Comparison of ENCODE assay signal across 7 mouse cellular contexts in the genomic region with DNA sequence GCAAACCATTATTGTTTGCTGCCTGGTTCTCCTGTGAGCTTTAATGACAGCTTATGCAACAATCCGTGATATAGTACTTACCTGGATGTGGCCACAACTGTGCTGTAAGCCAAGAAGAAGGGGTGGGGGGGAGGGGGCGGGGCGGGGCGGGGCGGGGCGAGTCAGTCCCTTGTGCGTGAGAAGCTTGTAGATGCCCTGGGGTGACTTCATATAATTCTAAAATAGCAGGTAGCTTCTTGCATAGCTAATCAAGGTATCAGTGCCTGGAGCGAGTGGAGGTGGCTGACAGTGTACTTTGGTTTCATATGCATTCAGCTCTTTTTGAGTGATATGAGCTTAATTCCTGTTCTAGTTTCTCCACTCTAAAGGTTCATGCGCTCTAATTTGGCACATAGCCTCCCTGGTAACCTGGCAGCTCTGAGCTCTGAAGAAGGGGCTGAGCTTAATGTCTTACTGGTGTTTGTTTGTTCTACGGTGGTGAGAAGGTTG.
DNase-seq lines count a peak whose midpoint lies in the region; TF ChIP-seq lines count a peak whose summit lies in the region.

No protein-coding gene starts in this region.

- TF ChIP-seq EP300 in CH12.LX (IDR thresholded peaks at IDR 0.05; ENCODE audit: low read length) = no peak

- TF ChIP-seq CTCF in kidney, adult 2 months (conservative IDR thresholded peaks at IDR 0.05; ENCODE audit: insufficient read depth, insufficient read length, low read depth, low read length) = no peak
- no peak for TF ChIP-seq CTCF in CH12.LX (conservative IDR thresholded peaks at IDR 0.05 in 1 of 2, IDR thresholded peaks at IDR 0.05 in 1 of 2; ENCODE audit: low read depth in 2 of 2, low read length in 2 of 2)
- no peak for TF ChIP-seq CTCF in cortical plate, adult 2 months (IDR thresholded peaks at IDR 0.05; ENCODE audit: extremely low read depth, insufficient read depth, low read length)

- no peaks in the 10 kb centered on the region for H3K36me3 ChIP-seq in kidney, adult 2 months (ENCODE audit: control insufficient read depth, insufficient read depth, low read length)
- H3K36me3 ChIP-seq in CH12.LX (replicated peaks in 1 of 2; ENCODE audit: control insufficient read depth in 1 of 2, insufficient read depth in 1 of 2, low read length in 1 of 2) = no peaks in the 10 kb centered on the region

- H3K4me2 ChIP-seq in CH12.LX (ENCODE audit: insufficient read depth, low read depth, poor library complexity, severe bottlenecking) = peak overlapping the region; percentile 64

- no peak for TF ChIP-seq POLR2A in kidney, adult 2 months (IDR thresholded peaks at IDR 0.05; ENCODE audit: low read depth, low read length)
- TF ChIP-seq POLR2A in CH12.LX (IDR thresholded peaks at IDR 0.05; ENCODE audit: low read depth, low read length) = no peak
- no peak for TF ChIP-seq POLR2A in cortical plate, adult 2 months (IDR thresholded peaks at IDR 0.05; ENCODE audit: extremely low read depth, insufficient read depth, low read length)

- H3K27ac ChIP-seq in kidney, adult 2 months (ENCODE audit: insufficient read depth, low read depth, low read length) = no peak overlapping the region; the same call in 1 of the 2 replicates
- H3K27ac ChIP-seq in CH12.LX (ENCODE audit: insufficient read depth, low read depth) = no peak overlapping the region
- H3K27ac ChIP-seq in cortical plate, adult 2 months (ENCODE audit: insufficient read depth, low read length) = no peak overlapping the region

- dilution Hi-C loops in CH12.LX (cut with MboI; ENCODE audit: extremely low pct_ligation_motif_present, extremely low pct_unique_long_range_greater_than_20kb, low sequenced_read_pairs) = no loop called here

- H3K4me1 ChIP-seq in kidney, adult 2 months (ENCODE audit: control insufficient read depth, insufficient read depth, low read length) = peaks cover 3% of the 10 kb centered on the region; the same call in 1 of the 2 replicates
- H3K4me1 ChIP-seq in CH12.LX (ENCODE audit: control insufficient read depth in 1 of 2, insufficient read depth in 2 of 2) = peaks cover 4 to 15% of the 10 kb centered on the region in 2 experiments
- H3K4me1 ChIP-seq in cortical plate, adult 2 months (ENCODE audit: control insufficient read depth, insufficient read depth, low read length) = peaks cover 1% of the 10 kb centered on the region; the same call in 1 of the 2 replicates

- TF ChIP-seq RAD21 in CH12.LX (IDR thresholded peaks at IDR 0.05; ENCODE audit: low read depth, low read length) = no peak

- WGBS in kidney, adult 2 months = 8% methylated on average over 10 of the region's 10 CpGs

- H3K9ac ChIP-seq in CH12.LX (ENCODE audit: insufficient read depth, low read depth) = no peak overlapping the region

- DNase-seq in kidney, adult 2 months = peak; percentile 11
- DNase-seq in kidney, adult 11 months = no peak
- DNase-seq in CH12.LX (ENCODE audit: extremely low read depth) = peak; percentile 19
- peak; percentile 41 to 70 for DNase-seq in lung, adult 18-20 months
- DNase-seq in thymus, postnatal 4 days = no peak
- no peak for DNase-seq in spleen, adult 18-20 months

- H3K4me3 ChIP-seq in kidney, adult 2 months (ENCODE audit: insufficient read depth, low read depth, low read length) = no peak overlapping the region
- H3K4me3 ChIP-seq in CH12.LX (replicated peaks in 1 of 3; ENCODE audit: low read depth in 2 of 3, low read length in 2 of 3, poor library complexity in 1 of 3) = no peak overlapping the region
- peak overlapping the region; percentile 37; the same call in 1 of the 2 replicates for H3K4me3 ChIP-seq in cortical plate, adult 2 months (ENCODE audit: insufficient read depth, low read length)

- H3K27me3 ChIP-seq in kidney, adult 2 months (replicated peaks; ENCODE audit: control insufficient read depth, insufficient read depth, low read length) = no peaks in the 10 kb centered on the region
- H3K27me3 ChIP-seq in CH12.LX (replicated peaks) = no peaks in the 10 kb centered on the region

- H3K79me2 ChIP-seq in CH12.LX (replicated peaks; ENCODE audit: control insufficient read depth, extremely low read depth, insufficient read depth, poor library complexity, severe bottlenecking) = no peaks in the 10 kb centered on the region

- no peaks in the 10 kb centered on the region for H3K9me3 ChIP-seq in CH12.LX (replicated peaks; ENCODE audit: low read length)

- in situ Hi-C loops in CH12.LX (cut with MboI; ENCODE audit: low pct_ligation_motif_present, low pct_unique_long_range_greater_than_20kb, low sequenced_read_pairs) = no loop called here

TF ChIP-seq in CH12.LX, 34 proteins besides CTCF, POLR2A, EP300 and RAD21:
- TF ChIP-seq MAZ (IDR thresholded peaks at IDR 0.05; ENCODE audit: low read depth, low read length) (no peak), POLR2AphosphoS2 (IDR thresholded peaks at IDR 0.05; ENCODE audit: low read depth, low read length) (no peak), USF2 (conservative IDR thresholded peaks at IDR 0.05; ENCODE audit: low read depth, low read length) (no peak), MYC (IDR thresholded peaks at IDR 0.05; ENCODE audit: low read depth, low read length) (no peak), BHLHE40 (IDR thresholded peaks at IDR 0.05; ENCODE audit: low read depth, low read length) (no peak), MAFK (IDR thresholded peaks at IDR 0.05; ENCODE audit: insufficient replicate concordance, low read length) (no peak), SMC3 (IDR thresholded peaks at IDR 0.05; ENCODE audit: low read depth, low read length) (no peak), UBTF (IDR thresholded peaks at IDR 0.05; ENCODE audit: low read depth, low read length) (no peak), ZMIZ1 (IDR thresholded peaks at IDR 0.05; ENCODE audit: low read depth, low read length) (no peak), MAX (IDR thresholded peaks at IDR 0.05; ENCODE audit: low read length) (no peak), TCF12 (IDR thresholded peaks at IDR 0.05; ENCODE audit: low read depth, low read length) (no peak), NRF1 (IDR thresholded peaks at IDR 0.05; ENCODE audit: low read depth, low read length) (no peak), JUND (conservative IDR thresholded peaks at IDR 0.05; ENCODE audit: low read depth, low read length) (no peak)

Comparison
In these comparisons a context has a peak if more than half of its experiments do, and no peak if none do; other contexts are left out.
1. DNase-seq: peak in kidney, adult 2 months (single experiment), CH12.LX (single experiment) and lung, adult 18-20 months (2 of 2); none in kidney, adult 11 months (single experiment), thymus, postnatal 4 days (single experiment) and spleen, adult 18-20 months (0 of 2).